Mouse (Mus musculus) embryonic fibroblast, embryonic 13.5 days (primary cell): ENCODE data around the gene Ankrd39. TPM values are rescaled to one million over a fixed set of nuclear protein-coding genes. Genes with fewer than 3 reads are reported as not detected.

Source experiments
- H3K27ac ChIP-seq: 2 replicates; pipeline ENCODE4 v1.5.1; 2012; ENCODE audit warnings: low read length, control low read depth, inconsistent platforms; ENCODE audit not compliant: insufficient read depth
- H3K4me1 ChIP-seq: 2 replicates; pipeline ENCODE4 v1.6.1; 2011; ENCODE audit warnings: low read length; ENCODE audit not compliant: control insufficient read depth, insufficient read depth
- H3K4me3 ChIP-seq: 2 replicates; pipeline ENCODE4 v1.5.1; 2011; ENCODE audit warnings: mild to moderate bottlenecking, control low read depth, low read length; ENCODE audit not compliant: insufficient read depth
- CTCF ChIP-seq: IDR thresholded peaks from 2 replicates; pipeline ENCODE4 v1.5.1; 2011; ENCODE audit warnings: mild to moderate bottlenecking, control low read depth, low read length, moderate library complexity, borderline replicate concordance; ENCODE audit not compliant: insufficient read depth
- POLR2A ChIP-seq: IDR thresholded peaks from 2 replicates; pipeline ENCODE4 v1.6.1; 2011; ENCODE audit warnings: low read depth, mild to moderate bottlenecking, control low read depth, low read length, moderate library complexity
- polyA plus RNA-seq: library from polyadenylated mRNA; stranded (reverse); fragments of >200 nt; gene quantifications from 2 replicates; pipeline ENCODE4 v1.2.4, GENCODE M21; 2011; ENCODE audit warnings: low read depth; ENCODE audit not compliant: missing spikeins, insufficient read length

Ankrd39 gene
- polyA plus RNA-seq, 1 experiment: 7.7 TPM

GRCm38 (mm10) chr1:36554633-36555399 is 7.6 kb upstream of the Ankrd39 start:
- Histone ChIP-seq H3K4me1 (peaks cover 6% of the 10 kb centered on the region), H3K27ac (no peak overlapping the region), H3K4me3 (no peak overlapping the region)
- 0 out of 2 replicates have a peak, but pooled peaks have one; percentile 19 for TF ChIP-seq POLR2A
- TF ChIP-seq CTCF: no peak

- no peak overlapping the region for H3K27ac ChIP-seq
- TF ChIP-seq POLR2A: no peak
- no peak for TF ChIP-seq CTCF
- no peak overlapping the region for H3K4me3 ChIP-seq
- H3K4me1 ChIP-seq: peaks cover 10% of the 10 kb centered on the region
Measured at GRCm38 (mm10) chr1:36552506-36552905, 5.3 kb upstream of the Ankrd39 start.

GRCm38 (mm10) chr1:36551904-36552303 is 4.7 kb upstream of the Ankrd39 start:
- no peak for TF ChIP-seq CTCF
- no peak for TF ChIP-seq POLR2A
- Histone ChIP-seq H3K4me1 (peaks cover 10% of the 10 kb centered on the region), H3K4me3 (no peak overlapping the region), H3K27ac (no peak overlapping the region)

DNA sequence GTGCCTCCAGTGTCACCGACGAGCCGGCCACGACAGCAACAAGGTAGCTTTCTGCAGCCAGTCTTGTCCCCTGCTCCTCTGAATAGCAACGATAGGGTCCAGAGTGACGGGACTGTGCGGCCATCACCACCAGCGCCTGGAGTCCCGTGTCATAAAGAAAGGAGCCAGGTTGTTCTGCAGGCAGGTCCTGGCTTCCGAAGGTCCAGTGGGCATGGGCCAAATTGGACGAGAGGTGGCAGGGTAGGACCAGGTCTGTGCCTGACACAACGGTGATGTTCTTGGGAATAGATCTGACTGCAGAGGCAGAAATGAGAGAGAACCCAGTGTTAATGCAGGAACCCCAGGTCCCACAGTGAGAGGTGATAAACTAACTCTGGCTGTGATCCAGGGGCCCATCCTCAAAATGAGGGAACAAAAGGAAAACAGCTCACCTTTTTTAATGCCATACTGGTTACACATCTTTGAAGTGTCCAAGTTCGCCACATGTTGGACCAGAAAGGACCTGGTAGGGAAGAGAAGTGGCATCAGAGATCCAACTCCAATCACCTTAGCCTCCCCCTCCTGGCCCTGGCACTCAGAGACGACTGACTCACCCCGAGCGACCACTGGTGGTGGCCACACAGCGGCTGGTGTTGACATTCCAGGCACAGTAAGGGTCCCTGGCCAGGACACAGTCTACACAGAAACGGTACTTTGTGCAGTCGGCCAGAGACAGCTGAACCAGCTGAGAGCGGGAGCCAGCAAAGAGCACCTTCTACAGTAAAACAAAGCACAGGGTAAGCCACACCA is 3.0 kb upstream of the Ankrd39 start:
- Histone ChIP-seq H3K4me3 (no peak overlapping the region), H3K4me1 (peaks cover 13% of the 10 kb centered on the region), H3K27ac (no peak overlapping the region)
- TF ChIP-seq POLR2A (no peak), CTCF (0 out of 2 replicates have a peak, but pooled peaks have one; percentile 1)

GRCm38 (mm10) chr1:36549491-36549890 is 2.2 kb upstream of the Ankrd39 start:
- no peak for TF ChIP-seq POLR2A
- no peak for TF ChIP-seq CTCF
- Histone ChIP-seq H3K4me1 (peaks cover 9% of the 10 kb centered on the region; the same call in 1 of the 2 replicates), H3K4me3 (no peak overlapping the region), H3K27ac (no peak overlapping the region)

- TF ChIP-seq POLR2A (no peak), CTCF (no peak)
- Histone ChIP-seq H3K27ac (no peak overlapping the region), H3K4me3 (no peak overlapping the region), H3K4me1 (peaks cover 9% of the 10 kb centered on the region; the same call in 1 of the 2 replicates)
Measured at GRCm38 (mm10) chr1:36548771-36549170, 1.5 kb upstream of the Ankrd39 start.

DNA sequence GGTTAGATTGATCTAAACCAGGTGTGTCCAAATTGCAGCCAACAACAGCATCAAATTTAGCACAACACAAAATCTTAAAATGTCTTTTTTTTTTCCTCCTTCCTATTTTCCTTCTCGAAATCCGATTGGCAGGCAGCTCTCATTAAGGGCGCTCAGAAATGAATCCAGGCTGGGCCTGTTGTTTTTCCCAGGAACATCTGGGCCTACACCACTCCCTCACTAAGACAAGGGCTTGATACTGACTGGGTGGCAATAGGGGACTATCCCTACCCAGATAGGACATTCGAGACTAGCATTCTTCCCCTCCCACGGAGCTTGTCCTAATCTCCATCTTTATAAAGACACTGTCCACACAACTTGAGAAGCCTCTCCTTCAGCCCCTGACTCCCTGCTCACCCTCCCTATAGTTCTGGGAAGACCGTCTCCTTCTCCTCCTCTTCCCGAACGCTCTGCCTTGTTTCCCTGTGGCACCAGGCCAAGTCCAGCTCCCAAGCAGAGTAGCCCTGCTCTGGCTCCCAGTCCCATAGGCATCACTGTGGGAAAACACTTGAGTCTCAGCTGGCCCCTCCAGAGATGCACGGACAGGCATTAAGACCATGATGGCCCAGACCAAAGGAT is 845 bp upstream of the Ankrd39 start:
- H3K27ac ChIP-seq: peak overlapping the region; percentile 36; the same call in 1 of the 2 replicates
- no peak for TF ChIP-seq CTCF
- TF ChIP-seq POLR2A: no peak
- H3K4me3 ChIP-seq: no peak overlapping the region
- H3K4me1 ChIP-seq: peaks cover 9% of the 10 kb centered on the region; the same call in 1 of the 2 replicates

- peak overlapping the region; percentile 64 for H3K4me3 ChIP-seq
- no peak overlapping the region for H3K27ac ChIP-seq
- TF ChIP-seq POLR2A (no peak), CTCF (no peak)
- peaks cover 9% of the 10 kb centered on the region; the same call in 1 of the 2 replicates for H3K4me1 ChIP-seq
Measured at GRCm38 (mm10) chr1:36545845-36546600, 1.2 kb downstream of the Ankrd39 start.

DNA sequence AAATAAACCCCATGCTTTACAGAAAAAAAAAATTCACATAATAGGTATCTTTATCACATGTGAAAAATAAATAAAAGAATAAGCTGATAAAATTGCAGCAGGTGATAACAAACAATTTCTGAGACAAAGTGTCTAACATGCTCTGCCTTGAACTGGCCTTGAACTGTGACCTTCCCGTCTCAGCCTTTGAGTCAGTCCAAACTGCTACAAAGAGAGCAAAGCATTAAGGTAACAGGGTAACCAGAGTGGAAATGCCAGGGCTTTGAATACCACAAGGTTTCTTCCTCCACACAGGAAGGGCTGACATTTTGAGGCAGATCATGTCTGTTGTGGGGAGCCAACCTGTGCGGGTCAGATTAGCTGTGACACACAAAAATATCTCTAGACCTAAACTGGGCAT is 1.9 kb downstream of the Ankrd39 start:
- no peak overlapping the region for H3K27ac ChIP-seq
- TF ChIP-seq POLR2A (no peak), CTCF (no peak)
- H3K4me3 ChIP-seq: no peak overlapping the region
- peaks cover 9% of the 10 kb centered on the region; the same call in 1 of the 2 replicates for H3K4me1 ChIP-seq
